Mouse (Mus musculus): ENCODE data around the gene Apbb1ip.

The Apbb1ip gene

DNA sequence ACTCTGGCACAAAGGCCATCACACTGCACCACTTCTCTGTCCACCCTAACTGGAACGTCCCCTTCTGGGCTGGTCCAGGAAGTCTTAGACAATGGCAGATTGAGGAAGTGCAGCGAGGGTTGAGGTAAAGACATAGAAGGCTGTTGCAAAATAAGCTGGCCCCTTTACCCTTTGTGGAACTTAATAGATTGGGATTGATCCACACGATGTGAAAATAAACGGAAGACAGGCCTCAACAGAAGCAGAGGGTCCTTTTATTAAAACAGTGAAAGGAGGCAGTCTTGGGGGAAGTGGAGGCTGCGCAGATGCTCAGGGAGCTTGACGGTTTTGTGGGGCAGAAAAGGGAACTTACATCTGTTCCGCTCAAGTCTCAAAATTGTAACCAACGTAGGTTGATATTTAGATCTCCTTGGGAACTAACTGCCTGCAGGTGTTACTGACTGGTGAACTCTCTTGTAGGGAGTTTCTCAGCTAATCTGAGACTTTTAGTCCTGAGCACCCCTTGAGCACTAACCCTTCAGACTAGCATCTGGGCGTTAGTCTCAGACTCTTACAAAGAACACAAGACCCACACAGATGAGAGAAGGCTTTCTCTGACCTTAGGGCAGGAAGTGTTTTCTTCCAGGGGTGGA is at the start of gene Apbb1ip:
TSS of gene Apbb1ip (plus strand) at position 546 of the 632 bp plus-strand sequence.
- no peak for DNase-seq

DNA sequence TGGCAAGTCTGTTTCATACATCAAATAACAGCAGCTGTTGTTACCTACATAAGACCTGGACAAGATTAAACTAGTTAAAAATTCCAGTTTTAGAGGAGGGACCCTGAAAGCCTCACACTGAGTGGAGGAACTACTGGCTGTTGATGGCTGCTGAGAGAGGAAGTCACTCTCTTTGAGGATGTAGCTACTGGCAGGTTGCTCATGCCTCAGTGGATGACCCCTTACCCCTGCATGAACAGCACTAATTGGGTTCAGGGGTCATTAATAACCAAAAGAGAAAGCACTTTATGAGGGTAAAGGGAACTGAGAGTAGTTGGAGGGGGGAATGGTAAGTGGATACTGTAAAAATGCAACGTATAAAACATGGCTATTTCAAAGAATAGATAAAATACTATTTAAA is 46.8 kb upstream of the Apbb1ip start:
- DNase-seq: no peak

DNA sequence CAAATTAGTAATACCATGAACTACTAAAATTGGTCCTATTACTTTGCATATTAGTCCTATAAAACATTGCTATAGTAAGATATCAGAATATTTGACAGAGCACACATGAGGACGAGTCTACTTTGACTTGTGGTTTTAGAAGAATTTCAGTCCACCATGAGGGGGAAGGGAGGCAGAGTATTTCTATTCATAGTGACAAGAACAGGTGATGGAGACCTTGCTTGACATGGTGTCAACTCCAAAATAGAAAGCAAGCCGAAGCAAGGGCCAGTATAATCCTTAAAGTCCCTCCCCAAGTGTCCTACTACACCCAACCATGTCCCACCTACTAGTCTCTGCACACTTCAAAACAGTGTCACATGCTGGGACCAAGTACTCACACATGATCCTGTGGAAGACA is 37.8 kb upstream of the Apbb1ip start:
- no peak for DNase-seq

DNA sequence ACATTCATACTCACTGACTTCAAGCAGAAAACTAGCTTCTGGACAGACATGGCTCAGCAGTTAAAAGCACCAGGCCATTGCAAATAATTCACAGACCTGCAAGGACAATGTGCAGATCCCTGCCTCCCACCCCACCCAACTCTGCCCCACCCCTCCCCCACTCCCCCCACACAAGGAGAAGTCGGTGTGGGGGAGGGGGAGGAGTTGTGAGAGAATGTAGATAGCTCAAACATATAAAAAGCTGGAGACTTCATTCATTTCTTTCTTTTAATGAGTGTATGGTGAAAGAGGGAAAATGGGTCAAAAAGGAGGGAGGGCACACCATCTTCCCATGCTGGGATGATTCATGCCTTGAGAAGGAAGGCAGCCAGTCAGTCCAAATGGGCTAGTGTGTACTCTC is 34.5 kb upstream of the Apbb1ip start:
- DNase-seq: no peak

DNA sequence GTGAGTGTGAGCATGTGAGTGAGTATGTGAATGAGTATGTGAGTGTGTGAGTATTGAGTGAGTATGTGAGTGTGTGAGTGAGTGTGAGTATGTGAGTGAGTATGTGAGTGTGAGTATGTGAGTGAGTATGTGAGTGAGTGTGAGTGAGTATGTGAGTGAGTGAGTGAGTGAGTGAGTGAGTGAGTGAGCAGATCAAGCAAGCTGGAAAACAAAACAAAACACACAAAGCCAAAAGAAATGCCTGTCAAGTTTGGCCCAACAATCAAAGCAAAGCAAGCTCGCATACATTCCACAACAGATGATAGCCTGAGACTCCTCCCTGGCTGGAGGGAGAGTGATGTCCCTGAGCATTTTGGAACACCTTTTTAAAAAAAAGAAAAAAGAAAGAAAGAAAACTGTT is 33.5 kb upstream of the Apbb1ip start:
- DNase-seq: no peak

DNA sequence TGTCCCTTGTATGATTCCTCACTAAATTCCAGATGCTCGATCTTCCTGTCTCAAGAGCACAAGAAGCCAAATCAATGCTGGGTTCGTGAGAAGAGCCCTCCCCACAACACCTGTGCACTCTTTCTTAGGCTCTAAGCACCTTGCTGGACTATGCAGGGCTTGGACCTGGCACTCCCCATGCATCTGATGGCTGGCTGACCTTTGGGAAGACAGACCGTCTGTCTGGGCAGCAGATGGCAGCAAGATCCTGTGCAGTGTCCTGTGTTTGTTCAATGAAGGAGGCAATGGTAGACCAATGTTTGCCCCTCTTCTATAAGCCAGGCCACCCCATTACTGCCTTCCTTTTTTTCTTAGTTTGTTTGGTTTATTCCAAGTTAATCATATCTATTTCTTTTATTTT is 32.7 kb upstream of the Apbb1ip start:
- DNase-seq: no peak

DNA sequence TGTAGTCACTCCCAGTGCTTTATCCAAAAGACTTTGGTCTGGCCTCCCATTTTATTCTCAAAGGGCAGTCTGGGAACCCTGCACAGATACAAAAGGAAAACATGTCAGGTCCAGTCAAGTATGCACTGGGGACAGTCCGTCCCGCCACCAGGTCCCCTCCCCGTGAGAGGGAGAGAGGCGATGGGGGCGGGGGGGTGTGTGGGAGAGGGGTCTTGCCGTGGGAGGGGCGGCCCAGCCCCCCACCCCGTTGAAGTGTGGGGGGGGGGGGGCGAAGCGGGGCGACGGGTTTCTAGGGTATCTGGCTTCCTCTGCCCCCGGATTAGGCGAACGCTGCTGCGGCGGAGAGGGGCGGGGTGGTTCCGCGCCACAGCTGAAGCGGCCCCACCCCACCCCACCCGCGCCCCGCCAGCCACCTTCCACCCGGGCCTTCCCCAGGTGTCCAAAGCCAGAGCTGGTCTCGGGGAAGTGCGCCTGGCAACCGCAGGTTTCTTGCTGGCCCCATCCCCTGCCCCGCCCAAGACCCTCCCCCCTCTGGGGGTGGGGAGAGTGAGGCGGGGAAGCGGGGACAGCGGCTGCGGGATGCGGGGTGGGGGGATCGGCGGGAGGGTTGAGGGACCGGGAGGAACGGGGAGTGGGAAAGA is 29.7 kb upstream of the Apbb1ip start:
- DNase-seq: no peak

DNA sequence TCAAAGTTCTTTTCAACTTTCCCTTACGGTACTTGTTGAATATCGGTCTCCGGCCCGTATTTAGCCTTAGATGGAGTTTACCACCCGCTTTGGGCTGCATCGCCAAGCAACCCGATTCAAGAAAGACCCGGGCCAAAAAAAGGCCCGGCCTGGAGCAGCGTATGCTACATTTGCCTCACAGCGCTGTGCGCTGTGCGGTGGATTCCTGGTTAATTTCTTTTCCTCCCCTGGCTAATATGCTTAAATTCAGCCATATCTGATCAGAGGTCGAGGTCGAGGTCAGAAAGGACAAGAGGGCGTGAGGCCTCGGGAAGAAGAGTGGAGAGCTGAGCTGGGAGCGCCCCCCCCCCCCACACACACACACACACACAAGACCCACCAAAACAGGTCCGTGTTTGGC is 29.0 kb upstream of the Apbb1ip start:
- DNase-seq: no peak

DNA sequence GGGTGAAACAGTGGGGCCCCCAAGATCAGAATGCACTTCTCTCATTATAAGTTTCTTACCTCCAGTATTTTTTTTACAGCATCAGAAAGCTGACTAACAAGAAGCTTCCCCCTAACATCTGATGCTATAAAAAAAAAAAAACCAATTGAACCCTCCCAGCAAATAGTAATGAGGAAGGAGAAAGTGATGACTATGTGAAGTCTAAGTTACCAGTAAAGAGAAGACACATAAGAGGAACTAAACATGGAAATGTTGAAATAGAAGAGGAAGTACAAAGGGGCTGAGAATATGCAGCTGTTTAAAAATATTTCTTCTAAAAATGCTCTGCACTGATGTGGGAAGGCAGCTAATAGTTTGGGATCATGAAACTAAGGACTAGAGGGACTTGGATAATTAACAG is 27.1 kb upstream of the Apbb1ip start:
- no peak for DNase-seq

DNA sequence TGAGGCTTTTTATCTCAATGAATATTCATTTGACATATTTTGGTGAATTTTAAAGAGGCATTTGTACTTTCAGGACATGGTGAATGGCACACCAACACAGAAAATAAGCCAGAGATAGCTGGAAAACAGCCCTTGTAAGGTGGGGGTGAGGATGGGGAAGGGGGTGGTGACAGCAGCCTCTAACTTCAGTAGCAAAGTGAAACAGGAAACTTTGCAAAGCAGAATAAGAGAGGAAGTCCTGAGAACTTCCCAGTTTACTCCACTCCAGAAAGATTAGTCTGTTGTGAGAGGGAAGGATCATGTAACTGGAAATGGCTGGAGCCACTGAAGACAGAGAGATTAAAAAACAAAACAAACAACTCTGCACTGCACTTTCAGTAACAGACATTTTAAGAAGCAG is 26.0 kb upstream of the Apbb1ip start:
- no peak for DNase-seq

DNA sequence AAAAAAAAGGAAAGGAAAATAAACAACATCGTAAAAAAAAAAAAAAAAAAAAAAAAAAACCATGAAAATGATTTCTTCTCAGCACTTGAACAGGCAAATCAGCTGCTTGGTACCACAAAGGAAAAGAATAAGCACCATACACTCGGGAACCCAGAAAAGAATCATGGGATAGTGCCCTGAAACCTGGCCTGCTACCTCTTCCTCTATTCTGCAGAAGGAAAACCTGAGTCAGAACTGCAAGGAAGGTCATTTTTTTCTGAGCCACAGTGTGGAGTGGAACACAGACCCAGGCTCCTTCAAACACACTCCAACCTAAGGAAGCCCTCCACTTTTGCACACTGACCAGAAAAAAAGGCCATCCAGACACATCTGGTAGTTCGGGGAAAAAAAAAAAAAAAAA is 24.1 kb upstream of the Apbb1ip start:
- DNase-seq: no peak

DNA sequence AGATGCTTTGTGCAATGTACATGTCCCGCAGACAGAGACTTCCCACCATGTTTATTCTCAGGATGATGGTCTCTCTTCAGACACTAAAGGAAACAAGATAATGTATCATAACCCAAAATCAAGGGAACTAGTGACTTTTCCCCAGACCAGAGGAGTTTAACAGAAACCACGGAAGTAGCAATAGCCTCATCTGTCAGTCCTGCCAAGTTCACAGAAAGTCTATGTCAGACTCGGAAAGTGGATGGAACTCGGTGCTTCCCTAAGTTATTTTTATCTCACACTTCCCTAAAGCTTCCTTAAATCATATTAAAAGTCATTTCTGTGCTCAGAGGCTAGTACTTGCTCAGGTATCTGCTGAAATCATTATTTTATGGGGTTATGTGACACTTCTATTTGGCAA is 21.4 kb upstream of the Apbb1ip start:
- DNase-seq: no peak

DNA sequence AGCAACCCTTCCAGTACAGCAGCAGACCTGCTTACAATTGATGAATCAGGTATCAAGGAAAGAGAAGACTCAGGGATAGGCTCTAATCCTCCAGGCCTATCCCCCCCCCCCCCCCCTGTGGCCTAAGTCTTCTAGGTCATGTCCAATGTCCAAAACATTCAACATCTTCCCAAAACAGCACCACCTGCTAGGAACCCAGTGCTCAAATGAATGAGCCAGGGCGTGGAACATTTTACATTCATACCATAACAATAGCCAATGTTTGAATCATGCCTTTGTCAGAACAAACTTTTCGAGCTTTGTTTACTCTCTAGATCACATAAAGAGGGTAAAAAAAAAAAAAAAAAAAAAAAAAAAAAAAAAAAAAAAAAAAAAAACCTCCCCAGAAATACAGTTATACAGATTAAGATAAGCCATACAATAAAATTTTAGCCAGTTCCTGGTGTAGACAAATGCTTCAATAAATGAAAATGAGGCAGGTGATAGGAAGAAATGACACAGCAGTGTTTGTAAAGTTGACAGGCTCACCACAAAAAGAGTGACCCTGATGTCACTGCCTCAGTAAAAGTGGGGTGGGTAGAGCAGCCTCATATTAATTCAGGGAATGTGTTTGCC is 20.3 kb upstream of the Apbb1ip start:
- DNase-seq: no peak

DNA sequence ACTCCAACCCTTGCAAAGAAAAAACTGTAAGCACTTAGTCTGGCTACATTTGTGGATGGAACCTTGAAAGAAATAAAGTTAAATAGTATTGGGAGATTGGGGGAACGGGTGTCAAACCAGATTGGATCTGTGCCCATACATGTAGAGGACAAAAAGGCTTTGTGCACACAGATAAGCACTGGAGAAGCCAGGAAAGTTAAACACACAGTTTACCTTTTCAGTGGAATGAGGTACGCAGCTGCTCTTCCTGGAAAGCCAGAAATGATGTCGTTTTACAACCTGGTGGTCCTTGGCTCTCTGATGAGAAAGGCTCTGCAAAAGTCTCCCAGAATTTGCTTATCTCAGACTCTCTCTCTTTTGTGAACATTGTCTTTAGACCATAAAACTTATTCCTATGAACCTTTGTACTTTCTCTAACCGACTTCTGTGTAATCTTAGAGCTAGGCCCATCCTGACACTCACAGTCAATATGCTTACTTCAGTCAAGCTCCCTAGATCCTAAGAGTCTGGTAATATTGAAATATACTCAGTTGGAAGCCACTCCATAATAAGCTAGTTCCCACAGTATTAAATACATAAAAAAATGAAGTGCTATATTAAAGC is 19.6 kb upstream of the Apbb1ip start:
- DNase-seq: no peak

DNA sequence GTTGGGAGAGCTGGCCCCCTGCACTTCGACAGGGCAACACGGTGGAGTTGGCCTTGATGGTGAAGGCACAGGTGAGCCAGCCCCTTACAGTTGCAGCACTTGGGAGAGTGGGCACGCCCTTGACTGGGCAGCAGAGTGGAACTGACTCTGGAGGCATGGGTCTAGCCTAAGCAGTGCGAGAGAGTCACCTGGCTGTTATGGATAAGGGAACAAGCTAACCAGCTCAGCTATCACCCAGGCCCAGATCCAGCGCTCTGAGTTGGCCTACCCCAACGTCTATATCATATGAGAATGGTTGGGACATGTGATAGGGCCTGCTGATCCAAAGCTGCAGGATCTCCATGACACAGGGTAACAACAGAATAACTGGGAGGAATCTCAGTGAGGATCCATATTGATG is 18.3 kb upstream of the Apbb1ip start:
- DNase-seq: no peak

DNA sequence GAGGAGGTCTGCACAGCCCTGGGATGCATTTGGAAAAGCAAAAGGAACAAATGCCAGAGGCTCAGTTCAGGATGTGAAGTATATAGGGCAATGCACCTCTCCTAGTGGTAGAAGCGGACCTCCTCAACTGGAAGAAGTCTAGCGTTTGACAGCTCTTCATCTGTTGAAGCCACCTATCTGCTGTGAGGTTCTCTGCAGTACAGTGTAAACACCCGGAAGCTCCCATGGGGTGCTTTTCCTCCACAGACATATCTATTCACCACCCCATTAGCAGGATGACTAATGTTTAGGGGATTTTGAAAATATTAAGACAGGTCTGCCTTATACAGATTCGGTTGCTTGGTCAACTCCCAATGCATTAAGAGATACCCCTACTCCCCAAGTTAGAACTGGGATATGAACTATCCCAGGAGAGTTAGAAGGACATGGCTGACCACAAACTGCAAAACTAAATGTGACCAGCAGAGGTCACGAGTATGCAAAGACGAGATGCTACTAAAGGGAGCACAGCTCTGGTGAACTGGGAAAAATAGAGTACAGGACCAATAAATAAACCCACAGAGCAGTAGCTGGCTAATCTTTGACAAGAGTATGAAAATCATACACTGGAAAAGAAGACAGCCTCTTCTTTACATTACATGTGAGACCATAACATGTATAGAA is 15.5 kb upstream of the Apbb1ip start:
- peak; percentile 52 for DNase-seq

DNA sequence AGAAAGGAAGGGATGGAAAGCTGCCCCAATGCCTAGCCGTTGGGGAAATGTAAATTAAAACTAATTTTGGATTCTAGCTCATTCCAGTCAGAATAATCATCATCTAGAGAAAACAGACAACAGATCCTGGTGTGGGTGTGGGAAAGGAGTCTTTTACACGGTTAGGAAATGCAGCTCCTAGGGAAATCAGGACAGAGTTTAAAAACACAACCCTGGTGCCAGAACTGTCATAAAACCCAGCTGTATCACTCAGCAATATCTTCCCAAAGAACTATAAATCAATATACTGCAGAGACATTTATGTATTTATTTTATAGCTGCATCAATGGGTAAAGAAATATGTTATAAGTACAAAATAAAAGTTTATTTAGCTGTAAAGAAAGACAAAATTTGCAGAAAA is 13.4 kb upstream of the Apbb1ip start:
- no peak for DNase-seq

DNA sequence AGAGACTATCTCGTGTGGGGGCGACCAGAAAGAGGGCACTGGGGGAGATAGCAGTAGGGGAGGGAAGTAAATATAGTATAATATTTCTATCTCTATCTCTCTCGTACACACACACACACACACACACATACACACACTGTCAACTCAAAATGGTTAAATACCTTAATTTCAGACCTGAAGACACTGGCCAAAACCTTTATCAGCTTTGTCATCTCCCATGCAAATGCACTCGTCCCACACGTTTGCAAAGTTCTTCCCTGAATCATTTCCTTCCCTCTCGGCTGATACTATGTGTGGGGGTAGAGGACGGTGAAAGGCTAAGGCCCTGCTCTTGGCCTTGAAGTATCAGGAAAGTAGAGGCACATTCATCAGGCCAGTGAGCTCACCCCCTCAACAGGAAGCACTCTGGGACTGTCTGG is 12.8 kb upstream of the Apbb1ip start:
- no peak for DNase-seq

DNA sequence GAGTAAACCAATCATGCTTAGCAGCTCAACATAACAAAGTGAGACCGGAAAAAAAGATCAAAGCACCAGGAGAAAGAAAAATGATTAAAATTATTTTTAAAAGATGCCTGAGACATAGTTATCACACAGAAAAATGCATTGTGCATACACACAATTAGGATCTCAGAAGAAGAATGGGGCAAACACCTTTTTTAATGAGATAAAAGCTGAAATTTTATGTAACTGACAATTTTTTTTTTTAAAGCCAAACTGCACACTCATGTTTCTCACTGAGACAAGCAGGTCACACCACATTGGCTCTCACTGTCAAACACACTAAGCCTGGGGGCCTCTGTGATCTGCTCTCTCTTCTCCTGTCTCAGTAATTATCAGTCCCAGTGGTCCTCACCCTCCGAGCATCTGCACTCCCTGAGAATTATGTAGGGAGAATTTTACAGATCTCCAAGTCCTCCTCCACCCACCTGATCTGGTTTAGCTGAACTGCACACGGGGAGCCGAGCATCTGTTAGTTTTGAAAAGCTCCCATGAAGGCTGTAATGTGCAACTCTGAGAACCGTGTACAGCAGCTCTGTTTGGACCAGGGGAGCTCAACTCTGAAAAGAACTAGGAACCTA is 9.0 kb upstream of the Apbb1ip start:
- DNase-seq: peak; percentile 38

DNA sequence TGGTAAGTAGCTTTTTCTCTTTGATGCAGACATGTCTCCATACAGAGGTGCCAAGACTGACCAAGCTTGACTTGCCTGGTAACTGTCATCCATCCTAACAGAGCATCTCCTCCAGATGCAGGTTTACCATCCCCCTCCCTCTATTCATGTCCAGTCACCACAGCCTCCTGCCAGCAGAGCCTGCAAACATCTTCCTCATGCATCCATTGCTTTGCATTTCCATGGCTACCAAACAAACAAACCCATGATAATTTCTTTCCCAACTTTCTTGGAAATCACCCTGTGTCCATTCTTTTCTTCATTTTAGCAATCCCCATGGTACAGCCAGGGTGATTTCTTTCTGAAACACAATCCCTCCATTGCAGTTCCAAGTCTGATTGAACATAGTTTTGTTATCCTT is 2.6 kb upstream of the Apbb1ip start:
- no peak for DNase-seq

DNA sequence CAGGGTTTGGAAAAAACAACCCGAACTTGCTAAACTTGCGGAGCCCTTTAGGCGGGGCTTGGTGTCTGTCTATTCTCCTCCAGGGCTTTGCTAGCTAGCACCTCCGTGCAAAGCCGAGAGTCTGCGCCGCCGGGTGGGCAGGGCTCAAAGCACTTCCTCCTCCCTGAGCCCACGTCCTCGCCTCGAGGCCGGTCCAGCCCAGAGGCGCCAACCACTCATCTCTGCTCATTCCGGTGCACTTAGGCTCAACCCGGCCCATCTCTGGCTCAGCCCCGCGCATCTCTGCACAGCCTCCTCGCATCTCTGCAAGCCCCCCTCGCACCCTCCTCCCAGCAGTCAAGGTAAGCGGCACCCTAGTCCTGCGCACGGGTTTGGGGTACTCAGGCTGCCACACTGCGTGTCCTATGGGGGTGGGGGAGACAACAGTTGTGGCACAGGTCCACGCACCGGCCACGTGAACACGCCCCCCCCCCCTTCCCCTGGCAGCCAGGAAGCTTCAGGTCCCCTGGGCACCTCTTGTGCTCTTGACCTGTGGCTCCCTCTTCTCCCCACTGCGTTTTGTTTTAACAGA is 372 bp downstream of the Apbb1ip start:
- DNase-seq: peak; percentile 71

DNA sequence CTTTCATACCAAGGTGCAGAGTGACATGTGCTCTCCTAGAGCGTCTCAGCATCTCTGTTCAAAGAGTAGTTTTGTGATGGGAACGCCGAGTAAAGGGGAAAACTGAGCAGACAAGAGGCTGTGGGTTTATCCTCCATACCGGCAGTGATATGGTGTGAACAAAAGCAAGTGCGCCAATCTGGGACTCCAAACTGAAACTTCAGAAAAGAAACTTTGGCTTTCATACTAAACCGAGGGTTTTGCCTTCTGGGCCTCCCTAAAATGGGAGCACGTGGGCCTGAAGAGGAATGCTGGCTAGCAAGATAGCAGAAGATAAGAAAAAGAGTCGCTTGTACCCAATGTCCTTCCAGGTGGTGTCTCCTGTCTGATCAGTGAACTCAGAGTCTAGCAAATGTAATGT is 1.3 kb downstream of the Apbb1ip start:
- DNase-seq: no peak

DNA sequence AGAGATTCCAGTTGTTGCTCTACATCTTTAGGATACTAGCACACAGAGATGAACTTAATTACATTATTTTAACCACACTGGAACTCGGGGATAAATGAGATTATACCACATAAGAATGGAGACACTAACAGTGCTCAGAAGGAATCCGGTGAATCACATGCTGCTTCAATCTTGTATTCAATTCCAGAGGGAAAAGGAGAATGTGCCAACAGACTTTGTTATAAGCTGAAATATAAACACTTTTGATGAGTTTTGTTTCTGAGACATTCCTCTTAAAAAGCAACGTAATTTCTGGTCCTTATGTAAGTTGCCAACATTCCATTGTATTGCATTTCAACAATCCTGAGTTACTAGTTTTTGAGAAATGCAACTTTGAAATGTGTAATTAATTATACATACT is 1.8 kb downstream of the Apbb1ip start:
- no peak for DNase-seq
